Mouse (Mus musculus): ENCODE measurements around the gene Thbs3. TPM values are rescaled to one million over a fixed set of nuclear protein-coding genes. Genes with fewer than 3 reads are reported as not detected.

Gene Thbs3
- total RNA-seq, 2 experiments from 2014 or later, result 46.2 to 61.5 TPM

DNA sequence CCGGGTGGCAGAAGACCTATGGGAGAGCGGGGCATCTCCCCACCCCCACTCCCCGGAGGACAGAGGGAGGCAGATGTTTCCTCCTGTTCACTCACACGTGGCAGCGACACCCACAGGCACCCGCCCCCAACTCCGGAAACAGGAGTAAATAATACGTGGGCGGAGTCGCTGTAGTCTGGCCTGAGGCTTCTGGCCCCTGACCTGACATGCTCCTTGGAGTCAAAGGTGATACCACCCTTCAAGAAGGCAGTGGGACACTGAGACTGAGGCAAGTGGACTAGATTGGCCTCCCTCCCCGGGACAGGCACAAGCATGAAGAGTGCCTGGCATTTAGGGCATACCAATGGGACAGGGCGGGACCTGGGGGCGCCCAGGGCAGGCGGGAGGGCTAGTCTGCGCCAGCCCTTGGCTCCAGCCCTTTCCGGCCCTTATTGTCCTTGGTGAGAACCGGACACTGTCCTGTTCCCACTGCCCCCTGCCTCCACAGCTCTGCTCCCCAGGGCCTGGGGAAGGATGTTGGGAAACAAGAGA, 36.5 kb downstream of the Thbs3 start:
- no peak for DNase-seq

DNA sequence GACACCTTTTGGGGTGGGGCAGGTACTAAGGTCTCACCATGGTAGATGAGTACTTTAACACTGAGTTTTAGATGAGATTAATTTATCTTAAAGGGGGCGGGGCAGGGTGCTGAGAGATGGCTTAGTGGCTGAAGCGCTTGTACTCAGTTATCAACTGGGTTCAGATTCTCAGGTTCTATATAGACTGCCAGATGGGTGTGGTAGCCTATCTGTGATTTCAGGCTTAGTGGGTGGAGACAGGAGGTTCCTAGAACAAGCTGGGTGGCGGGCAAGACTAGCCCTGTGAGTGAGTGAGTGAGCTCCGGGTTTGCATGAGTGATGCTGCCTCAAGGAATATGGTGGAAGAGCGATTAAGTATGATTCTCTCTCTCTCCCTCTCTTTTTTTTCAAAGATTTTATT, 40.0 kb downstream of the Thbs3 start:
- DNase-seq, result no peak

DNA sequence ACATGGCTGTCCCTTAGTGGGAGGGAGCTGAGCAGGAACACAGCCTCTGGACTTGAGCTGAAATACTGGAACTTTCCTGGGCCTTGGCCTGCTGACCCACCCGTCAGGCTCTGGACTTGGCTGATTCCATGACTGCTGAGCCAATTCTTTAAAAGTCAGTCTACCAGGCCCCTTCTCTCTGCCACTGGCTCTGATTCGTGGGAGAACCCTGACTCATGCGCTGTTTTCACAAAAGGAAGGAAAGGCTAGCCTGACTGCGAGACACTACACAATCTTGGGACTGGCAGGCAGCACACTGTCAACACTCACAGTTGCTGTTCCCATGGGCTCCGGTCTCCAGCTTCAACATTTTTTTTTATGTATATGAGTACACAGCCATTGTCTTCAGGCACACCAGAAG, 41.2 kb downstream of the Thbs3 start:
- no peak for DNase-seq

DNA sequence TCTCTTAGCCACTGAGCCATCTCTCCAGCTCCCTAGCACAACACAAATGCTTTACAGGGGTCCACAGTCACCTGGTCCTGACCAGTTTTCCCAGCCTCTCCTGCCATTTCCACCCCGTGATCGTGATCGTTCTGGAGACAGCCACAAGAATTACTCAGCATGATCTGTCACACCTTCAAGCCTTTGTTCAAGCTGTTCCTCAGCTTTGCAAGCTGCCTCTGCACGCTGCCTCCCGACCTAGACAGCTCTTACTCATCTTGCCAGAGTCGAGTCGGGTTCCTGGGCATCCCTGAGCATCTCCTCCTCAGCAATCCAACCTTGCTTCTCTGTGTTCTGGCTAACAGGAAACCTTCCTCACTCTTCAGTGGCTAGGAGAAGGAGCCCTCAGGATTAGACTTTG, 44.1 kb downstream of the Thbs3 start, which contains the start of gene Dpm3:
Gene Dpm3 (plus strand): TSS at position 283 of the 400 bp plus-strand sequence.
- DNase-seq, result no peak

DNA sequence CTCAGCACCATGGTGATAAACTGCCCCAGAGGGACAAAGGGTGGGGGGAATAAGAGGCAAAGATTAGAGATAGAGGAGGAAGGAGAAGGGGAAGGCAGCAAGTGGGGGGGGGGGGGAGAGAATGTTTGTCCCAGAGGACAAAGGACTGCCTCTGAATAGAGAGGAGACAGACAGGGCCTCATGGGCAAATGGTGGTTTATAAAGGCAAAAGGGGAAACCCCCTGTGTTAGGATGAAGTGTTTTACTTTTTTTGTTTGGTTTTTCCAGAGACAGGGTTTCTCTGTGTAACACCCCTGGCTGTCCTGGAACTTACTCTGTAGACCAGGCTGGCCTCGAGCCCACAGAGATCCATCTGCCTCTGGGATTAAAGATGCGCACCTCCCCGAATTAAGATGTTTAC, 45.2 kb downstream of the Thbs3 start:
- no peak for DNase-seq

DNA sequence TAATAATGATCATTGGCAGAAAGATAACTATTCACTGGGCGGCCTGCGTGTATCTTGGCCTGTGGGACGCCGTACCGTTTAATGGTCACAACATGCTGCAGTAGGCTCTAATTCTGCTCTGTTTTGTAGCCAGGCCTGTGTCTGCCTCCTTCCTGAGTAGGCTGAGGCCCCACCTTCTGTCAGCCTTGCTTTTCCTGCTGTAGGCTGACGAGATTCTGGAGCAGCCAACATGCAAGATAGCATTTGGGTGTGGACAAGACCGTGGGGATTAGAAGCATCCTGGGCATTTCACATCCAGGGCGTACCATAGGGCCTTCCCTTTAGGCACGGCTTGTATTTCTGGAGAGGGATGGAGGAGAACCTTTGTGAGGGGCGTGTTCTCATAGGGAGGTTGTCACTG, 47.4 kb downstream of the Thbs3 start:
- DNase-seq, result no peak

DNA sequence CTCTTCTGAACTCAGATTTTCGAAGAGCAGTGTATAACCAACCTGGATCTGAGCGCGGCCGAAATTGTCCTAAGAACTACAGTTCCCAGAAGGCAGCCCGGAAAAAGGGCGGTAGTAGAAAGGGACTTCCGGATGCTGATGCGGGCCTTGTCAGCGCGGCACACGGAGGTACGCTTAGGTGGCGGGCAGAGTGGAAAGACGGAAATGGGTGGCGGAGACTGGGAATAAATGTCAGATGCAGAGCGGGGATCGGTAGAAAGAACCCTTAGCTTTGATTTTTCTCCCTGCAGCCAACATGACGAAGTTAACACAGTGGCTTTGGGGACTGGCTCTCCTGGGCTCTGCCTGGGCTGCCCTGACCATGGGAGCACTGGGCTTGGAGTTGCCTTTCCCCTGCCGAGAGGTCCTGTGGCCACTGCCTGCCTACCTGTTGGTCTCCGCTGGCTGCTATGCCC, 51.5 kb downstream of the Thbs3 start:
- peak; percentile 67 for DNase-seq

DNA sequence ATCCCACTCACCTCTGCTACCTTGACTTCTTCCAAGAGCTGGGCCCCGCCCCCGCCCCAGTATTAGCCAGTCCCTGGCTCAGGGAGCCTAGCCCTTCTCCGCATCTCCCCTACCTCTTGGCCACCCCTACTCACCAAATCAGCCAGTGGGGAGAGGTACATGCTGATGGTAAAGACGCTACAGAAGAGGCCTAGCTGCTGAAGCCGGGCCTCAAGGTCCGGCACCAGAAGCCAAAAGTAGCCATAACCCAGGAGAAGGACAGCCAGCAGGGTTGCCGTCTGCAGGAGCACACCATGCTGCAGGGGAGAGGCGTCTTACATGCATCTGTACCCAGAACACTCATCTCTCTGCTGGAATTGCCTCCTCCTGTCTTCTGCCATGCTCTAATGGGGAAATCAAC, 53.9 kb downstream of the Thbs3 start:
- no peak for DNase-seq

DNA sequence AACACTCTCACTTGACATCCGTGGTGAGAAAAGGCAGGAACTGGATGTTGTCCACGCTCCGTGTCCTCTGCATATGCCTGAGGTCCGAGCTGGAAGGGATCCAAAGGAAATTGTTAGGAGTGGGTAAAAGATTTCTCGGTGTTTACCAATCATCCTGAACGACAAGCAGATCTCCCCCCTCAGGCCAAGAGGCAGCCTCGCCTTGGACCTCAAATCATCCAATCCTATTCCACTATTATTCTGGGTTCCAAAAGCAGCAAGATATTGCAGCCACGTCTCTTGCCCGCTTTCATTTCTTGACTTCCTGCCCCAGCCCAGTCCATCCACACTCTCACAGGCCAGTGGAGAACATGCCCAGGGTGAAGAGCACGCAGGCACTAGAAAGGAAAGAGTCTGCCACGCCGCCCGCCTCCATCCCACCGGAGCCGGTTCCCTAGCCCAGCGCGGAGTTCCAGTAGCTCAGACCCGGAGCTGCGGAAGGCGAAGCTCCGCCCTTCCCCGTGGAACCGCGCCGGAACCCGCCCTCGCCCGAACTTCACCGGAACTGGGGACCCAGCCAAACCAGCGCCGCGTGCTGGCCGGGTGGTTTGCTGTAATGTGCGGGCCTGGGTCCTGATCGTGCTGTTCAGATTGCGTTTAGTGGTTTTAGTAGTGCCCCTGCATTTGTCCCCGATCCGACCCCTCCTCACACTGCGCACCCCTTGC, 55.2 kb downstream of the Thbs3 start, which contains the start of gene Slc50a1:
Gene Slc50a1 (minus strand): TSS at position 520 of the 705 bp plus-strand sequence.
- peak; percentile 94 for DNase-seq

DNA sequence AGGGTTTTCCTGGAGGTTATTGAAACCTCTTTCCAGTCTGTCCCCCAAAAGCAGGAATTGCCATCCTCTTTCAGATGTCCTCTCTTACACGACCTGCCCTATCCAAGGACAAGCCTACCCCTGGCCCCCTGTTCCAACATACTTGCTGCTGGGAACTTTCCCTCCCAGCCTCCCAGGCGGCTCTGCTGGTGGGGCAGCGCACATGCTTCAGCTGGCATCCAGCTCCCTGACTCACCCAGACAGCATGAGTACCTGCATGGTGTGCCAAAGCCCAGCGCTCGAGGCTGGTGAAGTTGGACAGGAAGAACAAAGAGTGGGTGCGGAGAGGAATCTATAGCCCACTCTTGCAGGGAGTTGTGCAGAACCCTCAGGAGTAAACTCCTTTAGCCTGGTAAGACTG, 55.9 kb downstream of the Thbs3 start:
- peak; percentile 41 for DNase-seq

DNA sequence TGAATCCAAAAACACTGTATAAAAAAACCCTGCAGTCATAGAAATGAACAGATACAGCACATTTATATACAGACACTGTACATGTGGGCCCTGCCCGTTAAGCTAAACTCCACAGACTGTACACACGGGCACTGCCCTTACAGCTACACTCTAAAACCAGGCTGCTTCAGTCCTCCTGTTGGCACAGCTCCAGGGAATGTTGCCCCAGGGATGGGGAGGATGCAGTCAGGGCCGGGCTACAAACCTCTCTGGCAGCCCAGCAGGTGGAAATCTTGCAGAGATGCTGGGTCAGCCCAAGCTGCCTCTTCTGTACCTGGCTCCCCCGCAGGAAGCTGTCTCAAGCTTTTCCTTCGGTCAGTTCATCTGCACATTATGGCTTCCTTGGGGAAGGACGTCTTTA, 56.8 kb downstream of the Thbs3 start:
- peak; percentile 29 for DNase-seq

DNA sequence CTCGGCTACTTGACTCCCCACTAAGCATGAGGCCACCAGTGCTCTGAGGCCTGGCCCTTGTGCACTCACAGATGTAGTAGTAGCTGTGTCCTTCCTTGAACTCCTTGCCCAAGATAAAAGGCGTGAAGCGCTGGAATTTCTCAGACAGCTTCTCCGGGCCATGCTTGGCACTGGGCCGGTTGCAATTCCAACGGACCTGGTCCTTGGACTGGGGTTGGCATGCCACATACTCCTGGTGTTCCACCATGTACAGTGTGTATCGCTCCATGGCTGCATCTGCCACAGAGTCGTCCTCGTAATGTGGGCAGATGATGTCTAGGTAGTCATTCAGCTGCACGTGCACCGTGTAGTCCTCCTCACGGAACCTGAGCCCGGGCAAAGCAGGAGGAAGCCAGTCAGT, 61.1 kb downstream of the Thbs3 start:
- no peak for DNase-seq

Small RNA genes lying within 50 kb of the gene (microRNA-seq; reads per million reads assigned to microRNA genes)
- 30.9 to 41.3 reads per million in 2 experiments for gene Mir92b

Other genes starting within 250 kb of the Thbs3 start
- gene Rusc1, start 121.9 kb upstream of the Thbs3 start, total RNA-seq (2021), result 1 to 10 TPM; 9.7 to 9.9 TPM
- not detected for gene Gm43738, start 114.1 kb upstream of the Thbs3 start, total RNA-seq (2021)
- 10 to 100 TPM; 33.7 to 35.5 TPM for gene Fdps, start 113.2 kb upstream of the Thbs3 start, total RNA-seq (2021)
- gene Pklr, start 79.0 kb upstream of the Thbs3 start, total RNA-seq (2021), result under 1 TPM in 1 of 2 experiments, not detected in 1; 0.41 TPM
- gene Hcn3, start 55.0 kb upstream of the Thbs3 start, total RNA-seq (2021), result 1 to 10 TPM in 1 of 2 experiments, under 1 TPM in 1; 0.12 to 1.1 TPM
- 10 to 100 TPM; 21.5 to 32.6 TPM for gene Clk2, start 50.4 kb upstream of the Thbs3 start, total RNA-seq (2021)
- 10 to 100 TPM; 36.7 to 40.0 TPM for gene Scamp3, start 37.7 kb upstream of the Thbs3 start, total RNA-seq (2021)
- gene Fam189b, start 32.0 kb upstream of the Thbs3 start, total RNA-seq (2021), result 10 to 100 TPM; 11.1 to 12.9 TPM
- 10 to 100 TPM; 20.6 to 24.5 TPM for gene Gba, start 12.3 kb upstream of the Thbs3 start, total RNA-seq (2021)
- gene Mtx1, start 11.9 kb downstream of the Thbs3 start, total RNA-seq (2021), result 10 to 100 TPM; 55.2 to 57.3 TPM
- gene Muc1, start 13.9 kb downstream of the Thbs3 start, total RNA-seq (2021), result under 1 TPM; 0.16 to 0.63 TPM
- gene Krtcap2, start 30.8 kb downstream of the Thbs3 start, total RNA-seq (2021), result 10 to 100 TPM; 78.1 to 93.1 TPM
- under 1 TPM; 0.70 to 0.86 TPM for gene Trim46, start 31.1 kb downstream of the Thbs3 start, total RNA-seq (2021)
- gene Dpm3, start 44.2 kb downstream of the Thbs3 start, total RNA-seq (2021), result 10 to 100 TPM; 47.4 to 54.9 TPM
- 10 to 100 TPM; 19.0 to 28.7 TPM for gene Slc50a1, start 55.4 kb downstream of the Thbs3 start, total RNA-seq (2021)
- gene Efna1, start 66.0 kb downstream of the Thbs3 start, total RNA-seq (2021), result 10 to 100 TPM; 21.1 to 26.3 TPM
- not detected for gene Efna3, start 107.8 kb downstream of the Thbs3 start, total RNA-seq (2021)
- 1 to 10 TPM in 1 of 2 experiments, under 1 TPM in 1; 0.82 to 1.9 TPM for gene Efna4, start 122.8 kb downstream of the Thbs3 start, total RNA-seq (2021)
- 10 to 100 TPM; 32.6 to 48.1 TPM for gene Adam15, start 134.8 kb downstream of the Thbs3 start, total RNA-seq (2021)
- gene Dcst2, start 146.8 kb downstream of the Thbs3 start, total RNA-seq (2021), result not detected
- under 1 TPM; 0.12 to 0.14 TPM for gene Dcst1, start 150.1 kb downstream of the Thbs3 start, total RNA-seq (2021)
- 10 to 100 TPM; 19.1 to 21.8 TPM for gene Zbtb7b, start 179.6 kb downstream of the Thbs3 start, total RNA-seq (2021)
- gene Lenep, start 187.6 kb downstream of the Thbs3 start, total RNA-seq (2021), result under 1 TPM; 0.59 to 0.73 TPM
- 10 to 100 TPM; 25.8 to 29.5 TPM for gene Flad1, start 196.7 kb downstream of the Thbs3 start, total RNA-seq (2021)
- gene Cks1b, start 203.2 kb downstream of the Thbs3 start, total RNA-seq (2021), result 10 to 100 TPM; 19.7 to 22.3 TPM
- 10 to 100 TPM; 50.0 to 57.8 TPM for gene Shc1, start 203.3 kb downstream of the Thbs3 start, total RNA-seq (2021)
- gene Pygo2, start 215.0 kb downstream of the Thbs3 start, total RNA-seq (2021), result 10 to 100 TPM; 15.9 to 22.2 TPM
- 100 to 1,000 TPM; 155 to 167 TPM for gene Pbxip1, start 221.5 kb downstream of the Thbs3 start, total RNA-seq (2021)
- gene Pmvk, start 239.4 kb downstream of the Thbs3 start, total RNA-seq (2021), result 1 to 10 TPM; 9.8 to 9.9 TPM

Data from gastrocnemius, postnatal 10 days (tissue).